Mouse (Mus musculus) embryonic facial prominence, embryonic 10.5 days (tissue): ENCODE data around the gene Zfp217. TPM values are rescaled to one million over a fixed set of nuclear protein-coding genes. Genes with fewer than 3 reads are reported as not detected.

ENCODE experiments used
- DNase-seq: peaks from one replicate; pipeline ENCODE4 v3.0.0-alpha.2; 2017; ENCODE audit warnings: low spot score
- H3K27ac ChIP-seq: fragments of 300-500 bp; sonication (generic); replicated peaks from 2 replicates; pipeline ENCODE4 v1.5.1; 2016; ENCODE audit warnings: mild to moderate bottlenecking
- H3K27me3 ChIP-seq: fragments of 300-500 bp; sonication (generic); replicated peaks from 2 replicates; pipeline ENCODE4 v1.6.1; 2016; ENCODE audit warnings: low read depth, mild to moderate bottlenecking; ENCODE audit not compliant: poor library complexity, severe bottlenecking
- H3K36me3 ChIP-seq: fragments of 300-500 bp; sonication (generic); replicated peaks from 2 replicates; pipeline ENCODE4 v1.6.1; 2016; ENCODE audit warnings: mild to moderate bottlenecking, moderate library complexity
- H3K4me1 ChIP-seq: fragments of 300-500 bp; sonication (generic); 2 replicates; pipeline ENCODE4 v1.6.1; 2016
- H3K4me3 ChIP-seq: fragments of 300-500 bp; sonication (generic); 2 replicates; pipeline ENCODE4 v1.5.1; 2016; ENCODE audit warnings: mild to moderate bottlenecking, moderate library complexity
- H3K9me3 ChIP-seq: fragments of 300-500 bp; sonication (generic); 2 replicates; pipeline ENCODE4 v1.6.1; 2016; ENCODE audit warnings: mild to moderate bottlenecking
- WGBS: fragments of 180-500 bp; shearing (Covaris S2); methylation state at CpG from one replicate; pipeline ENCODE4 v1.1.7; 2016; 5-methylcytosine and 5-hydroxymethylcytosine counted together
- polyA plus RNA-seq: library from polyadenylated mRNA; unstranded; fragments of >200 nt; fragmentation: Nextera tagmentation; extraction: Ambion mirVana; gene quantifications from 2 replicates; pipeline ENCODE4 v1.2.1, GENCODE M21; 2016

Gene Zfp217
- polyA plus RNA-seq, 1 experiment from 2014 or later = 4.2 TPM

DNA sequence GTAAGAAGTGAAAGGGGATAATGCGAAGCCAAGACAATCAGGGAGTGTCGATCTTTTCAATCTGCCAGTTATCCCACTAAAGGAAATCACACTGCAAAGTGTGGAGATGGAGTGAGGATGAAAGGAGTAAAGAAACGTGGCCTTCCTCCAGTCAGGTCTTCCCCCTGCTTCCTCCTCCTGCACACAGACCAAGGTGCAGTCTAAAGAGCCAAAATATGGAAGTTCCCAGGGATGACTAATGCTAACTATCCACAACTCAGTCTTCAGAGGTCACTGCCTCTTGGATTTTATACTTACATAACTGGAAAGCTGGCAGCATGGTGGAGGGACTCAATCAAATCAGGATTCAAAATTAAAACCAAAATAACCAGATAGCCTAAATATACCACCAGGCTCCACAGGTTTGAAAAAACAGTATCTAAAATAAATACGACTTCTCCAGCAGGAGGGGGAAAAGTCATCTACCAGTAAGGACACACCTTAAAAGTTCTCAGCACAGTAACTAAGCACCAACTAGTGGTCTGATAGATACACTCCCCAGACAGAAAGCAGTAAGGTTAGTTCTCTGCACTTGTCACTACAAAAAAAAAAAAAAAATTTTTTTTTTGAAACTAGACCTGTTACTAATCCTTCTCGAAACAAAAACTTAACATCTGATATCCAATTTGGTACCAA is 18.5 kb downstream of the Zfp217 start:
- no peaks in the 10 kb centered on the region for H3K9me3 ChIP-seq
- peak overlapping the region; percentile 100 for H3K27ac ChIP-seq
- peak overlapping the region; percentile 90 for H3K4me3 ChIP-seq

DNA sequence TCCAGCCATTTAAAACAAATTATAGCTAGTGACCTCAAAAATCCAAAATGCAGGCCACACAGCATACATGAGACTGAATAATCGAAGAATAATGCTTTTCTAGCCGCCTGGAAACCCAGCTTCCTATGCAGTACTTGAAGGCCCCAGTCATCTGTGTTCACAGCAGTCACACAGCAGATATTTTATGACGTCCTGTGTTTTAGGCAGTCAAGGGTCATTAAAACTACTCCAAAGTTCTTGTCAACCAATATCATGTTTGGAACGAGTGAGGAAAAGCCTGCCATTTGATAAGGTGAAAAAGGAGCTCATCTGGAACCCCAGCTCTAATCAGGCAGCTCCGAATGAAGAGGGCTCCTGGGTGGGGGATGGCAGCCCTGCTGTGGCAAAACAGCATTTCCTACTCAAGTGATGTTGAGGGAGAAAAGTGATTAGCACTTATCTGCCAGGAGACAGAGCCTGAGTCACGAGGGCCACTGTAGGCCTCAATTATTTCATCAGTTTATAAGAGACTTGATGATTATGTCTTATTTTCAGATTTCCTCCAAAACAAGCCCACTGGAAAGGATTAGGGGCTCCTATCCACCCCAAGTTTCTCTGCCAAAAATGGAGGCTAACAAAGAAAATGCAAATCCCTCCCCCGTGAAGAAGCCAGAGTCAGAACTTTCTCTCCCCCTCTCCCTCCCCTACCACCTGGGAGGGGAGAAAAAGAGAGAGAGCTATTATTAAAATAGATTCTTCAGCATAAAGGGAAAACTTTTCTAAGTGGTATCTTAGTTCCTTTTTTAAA is 19.2 kb downstream of the Zfp217 start:
- Histone ChIP-seq H3K27ac (peak overlapping the region; percentile 100), H3K27me3 (no peaks in the 10 kb centered on the region), H3K4me1 (peaks cover 74% of the 10 kb centered on the region), H3K36me3 (peaks cover 7% of the 10 kb centered on the region), H3K9me3 (no peaks in the 10 kb centered on the region), H3K4me3 (peak overlapping the region; percentile 90)
- 22% methylated on average over 7 of the region's 7 CpGs for WGBS
- no peak for DNase-seq

More for the DNA sequence above, 18.5 kb downstream of the Zfp217 start:
- DNase-seq = no peak
- WGBS = 18% methylated on average over 5 of the region's 5 CpGs
- Histone ChIP-seq H3K27me3 (0 out of 2 replicates have a peak, but pooled peaks cover 3% of the 10 kb centered on the region), H3K36me3 (peaks cover under 1% of the 10 kb centered on the region; the same call in 1 of the 2 replicates), H3K4me1 (peaks cover 81% of the 10 kb centered on the region)

DNA sequence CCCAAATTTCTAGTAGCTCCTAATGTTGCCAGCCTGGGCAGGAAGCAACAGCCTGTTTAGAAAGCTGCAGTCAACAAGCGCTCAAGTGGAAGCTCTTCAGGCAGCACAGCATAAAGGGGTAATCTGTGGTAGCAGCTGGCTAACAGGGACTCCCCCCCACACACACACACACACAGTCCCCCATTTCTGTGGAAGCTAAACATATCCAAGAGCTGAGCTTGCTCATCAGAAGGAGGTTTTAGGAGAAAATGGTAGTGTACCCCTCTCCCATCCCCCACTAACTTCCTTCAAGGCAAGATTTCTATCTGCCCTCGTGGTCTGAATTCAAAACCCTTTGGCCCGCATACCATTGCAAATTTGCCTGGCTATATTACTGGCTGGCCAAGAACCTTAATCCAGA is 20.4 kb downstream of the Zfp217 start:
- Histone ChIP-seq H3K9me3 (no peaks in the 10 kb centered on the region), H3K4me3 (peak overlapping the region; percentile 18; the same call in 1 of the 2 replicates), H3K36me3 (peaks cover 19% of the 10 kb centered on the region), H3K4me1 (peaks cover 64% of the 10 kb centered on the region), H3K27me3 (no peaks in the 10 kb centered on the region), H3K27ac (peak overlapping the region; percentile 63; the same call in 1 of the 2 replicates)
- 56% methylated on average over 3 of the region's 3 CpGs for WGBS
- no peak for DNase-seq

DNA sequence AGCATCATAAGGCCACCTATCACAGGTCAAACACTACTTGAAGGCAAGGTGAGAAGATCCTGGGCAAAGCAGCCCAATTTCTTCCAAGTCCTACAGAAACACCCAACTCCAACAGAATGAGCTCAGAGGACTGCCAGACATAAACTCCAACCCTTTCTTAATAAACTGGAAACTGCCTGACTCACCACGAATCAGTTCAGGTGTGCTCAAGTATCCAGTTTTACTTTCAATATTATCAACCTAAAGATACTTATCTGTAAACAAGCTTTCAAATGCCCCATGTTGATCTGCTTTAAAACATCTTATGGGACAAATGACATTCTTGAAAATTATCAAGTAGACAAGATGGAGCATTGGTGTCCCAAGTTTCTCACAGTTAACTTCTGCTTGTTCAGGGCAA is 21.6 kb downstream of the Zfp217 start:
- 91% methylated on average over 1 of the region's 1 CpGs for WGBS
- Histone ChIP-seq H3K9me3 (no peaks in the 10 kb centered on the region), H3K4me3 (no peak overlapping the region), H3K27me3 (no peaks in the 10 kb centered on the region), H3K27ac (no peak overlapping the region), H3K4me1 (peaks cover 56% of the 10 kb centered on the region), H3K36me3 (peaks cover 31% of the 10 kb centered on the region)
- DNase-seq = no peak

DNA sequence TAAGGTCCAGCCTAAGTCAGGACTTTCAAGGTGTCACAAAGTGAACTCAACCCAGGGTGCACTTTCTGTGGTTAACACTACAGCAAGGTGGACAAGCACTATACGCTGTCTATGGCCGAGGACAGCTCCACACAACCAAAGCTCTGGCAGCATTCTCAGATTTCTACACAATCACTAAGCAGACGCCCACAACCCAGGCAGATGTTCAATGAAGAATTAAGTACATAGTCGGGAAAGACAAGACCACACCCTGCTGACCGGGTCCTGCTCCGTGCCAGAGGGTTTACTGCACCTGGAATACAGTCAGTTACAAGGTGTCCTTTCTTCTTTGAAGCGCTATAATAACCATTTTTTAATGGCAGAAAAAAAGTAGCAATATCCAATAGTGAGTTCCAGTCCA is 25.7 kb downstream of the Zfp217 start:
- WGBS = 90% methylated on average over 7 of the region's 7 CpGs
- Histone ChIP-seq H3K27me3 (no peaks in the 10 kb centered on the region), H3K27ac (no peak overlapping the region), H3K9me3 (no peaks in the 10 kb centered on the region), H3K4me1 (peaks cover 41% of the 10 kb centered on the region), H3K36me3 (peaks cover 72% of the 10 kb centered on the region), H3K4me3 (no peak overlapping the region)
- no peak for DNase-seq

DNA sequence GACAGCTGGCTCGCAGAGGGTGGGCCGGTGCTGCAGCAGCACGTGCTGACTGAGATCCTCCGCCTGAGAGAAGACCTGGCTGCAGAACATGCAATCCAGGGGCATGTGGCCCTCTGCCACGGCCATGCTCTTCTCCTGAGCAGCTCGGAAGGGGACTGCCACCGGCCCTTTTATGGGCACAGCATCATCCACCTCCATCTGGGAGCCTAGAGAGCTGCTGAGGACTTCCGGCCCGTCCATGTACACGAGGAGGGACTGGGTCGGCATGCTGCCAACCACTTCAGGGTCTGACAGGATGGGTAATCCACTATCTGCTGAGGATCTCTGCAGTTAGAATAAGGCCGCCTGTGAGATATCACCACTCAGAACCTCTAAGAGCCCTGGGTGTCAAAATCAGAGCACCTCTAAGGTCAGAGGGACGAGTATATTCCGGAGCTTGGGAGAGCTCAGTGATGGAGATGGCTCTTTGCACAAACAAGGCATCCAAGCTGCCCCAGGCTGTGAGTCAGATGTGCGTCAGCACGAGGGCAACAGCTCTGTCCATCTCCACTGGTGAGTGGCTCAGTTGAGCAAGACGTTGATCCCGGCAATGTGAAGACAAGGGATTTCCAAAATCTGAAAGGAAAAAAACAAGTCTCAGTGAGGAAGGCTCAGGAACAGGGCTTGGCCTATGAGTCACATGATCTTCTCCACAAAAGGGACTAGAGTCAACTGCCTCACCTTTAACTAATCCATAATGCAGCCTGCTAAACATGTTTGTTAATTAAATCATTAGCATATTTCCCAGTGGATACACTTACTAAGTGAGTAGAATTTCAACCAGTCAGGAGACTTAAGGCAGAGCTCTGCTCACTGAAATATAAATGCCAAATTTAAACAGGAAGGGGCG is 27.5 kb downstream of the Zfp217 start:
- 90% methylated on average over 19 of the region's 19 CpGs for WGBS
- H3K4me3 ChIP-seq = no peak overlapping the region
- no peaks in the 10 kb centered on the region for H3K27me3 ChIP-seq
- H3K9me3 ChIP-seq = no peaks in the 10 kb centered on the region
- DNase-seq = no peak
- H3K36me3 ChIP-seq = peaks cover 90% of the 10 kb centered on the region
- no peak overlapping the region for H3K27ac ChIP-seq
- peaks cover 24% of the 10 kb centered on the region for H3K4me1 ChIP-seq

DNA sequence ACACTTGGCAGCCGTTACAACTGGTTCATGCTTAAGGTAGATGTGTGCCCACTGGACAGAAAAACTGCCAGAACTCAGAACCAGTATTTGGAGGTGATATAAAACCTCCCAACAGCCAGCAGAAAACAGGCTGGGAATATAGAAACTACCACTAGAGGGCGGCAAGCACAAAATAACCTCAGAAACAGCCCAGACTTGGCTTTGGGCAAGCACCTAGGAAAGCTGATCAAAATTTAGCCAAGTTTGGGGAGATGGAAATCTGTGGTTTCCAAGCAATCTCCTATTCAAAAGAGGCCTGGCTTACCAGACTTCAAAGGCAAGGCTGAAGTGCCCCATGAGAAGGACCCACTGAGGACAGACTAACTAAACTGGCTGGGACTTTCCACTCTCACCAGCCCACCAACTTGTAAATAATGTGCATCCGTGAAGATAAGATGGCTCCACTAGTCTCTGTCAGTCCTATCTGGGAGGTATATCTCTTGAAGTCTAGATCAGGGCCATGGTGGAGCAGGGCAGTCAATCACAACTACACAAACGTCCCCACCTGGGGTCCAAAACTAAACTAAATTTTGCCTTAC is 31.1 kb downstream of the Zfp217 start:
- no peaks in the 10 kb centered on the region for H3K9me3 ChIP-seq
- no peak overlapping the region for H3K27ac ChIP-seq
- peaks cover 17% of the 10 kb centered on the region for H3K4me1 ChIP-seq
- H3K27me3 ChIP-seq = no peaks in the 10 kb centered on the region
- 53% methylated on average over 4 of the region's 4 CpGs for WGBS
- H3K4me3 ChIP-seq = no peak overlapping the region
- H3K36me3 ChIP-seq = peaks cover 100% of the 10 kb centered on the region
- peak; percentile 61 for DNase-seq

DNA sequence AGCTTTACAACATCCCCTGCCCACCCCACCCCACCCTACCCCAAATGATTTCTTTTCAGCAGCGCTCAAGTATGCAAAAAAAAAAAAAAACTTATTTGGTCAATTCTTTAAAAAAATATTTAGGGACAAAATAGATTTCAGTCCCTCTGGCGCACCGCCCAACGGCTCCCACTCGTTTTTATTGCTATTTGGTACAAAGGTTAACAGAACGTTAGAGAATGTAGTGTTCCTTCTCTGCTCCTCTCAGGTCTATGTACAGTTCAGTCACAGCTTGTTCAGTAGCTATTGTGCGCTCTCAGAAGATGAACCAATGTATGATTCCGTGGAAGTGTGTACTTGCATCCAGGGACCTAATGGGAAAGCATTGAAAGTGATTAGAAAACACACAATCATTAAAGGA is 37.6 kb downstream of the Zfp217 start:
- Histone ChIP-seq H3K4me3 (no peak overlapping the region), H3K27ac (no peak overlapping the region), H3K36me3 (peaks cover 95% of the 10 kb centered on the region), H3K9me3 (no peaks in the 10 kb centered on the region), H3K27me3 (no peaks in the 10 kb centered on the region), H3K4me1 (no peaks in the 10 kb centered on the region)
- 92% methylated on average over 8 of the region's 8 CpGs for WGBS
- DNase-seq = no peak

DNA sequence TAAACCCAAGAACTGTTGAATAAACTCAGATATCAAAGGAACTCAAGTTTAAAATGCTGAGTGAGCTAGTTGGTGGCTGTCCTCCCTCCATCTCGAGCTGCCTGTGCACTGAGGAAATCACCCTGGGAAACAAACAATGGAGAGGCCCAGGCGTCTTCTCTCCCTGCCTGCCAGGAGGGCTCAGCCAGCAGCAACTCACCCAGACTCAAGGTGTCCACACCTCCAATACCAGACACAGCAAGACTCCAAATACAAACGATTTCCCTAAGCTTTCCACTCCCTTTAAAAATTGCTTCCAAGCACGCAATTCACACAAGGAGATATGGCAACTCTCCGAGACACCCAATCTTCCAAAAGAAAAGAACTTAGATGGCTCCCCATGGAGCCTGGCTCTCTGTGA is 38.4 kb downstream of the Zfp217 start:
- no peaks in the 10 kb centered on the region for H3K9me3 ChIP-seq
- no peak for DNase-seq
- WGBS = 59% methylated on average over 5 of the region's 5 CpGs
- no peak overlapping the region for H3K4me3 ChIP-seq
- H3K27ac ChIP-seq = no peak overlapping the region
- H3K36me3 ChIP-seq = peaks cover 87% of the 10 kb centered on the region
- no peaks in the 10 kb centered on the region for H3K27me3 ChIP-seq
- no peaks in the 10 kb centered on the region for H3K4me1 ChIP-seq

DNA sequence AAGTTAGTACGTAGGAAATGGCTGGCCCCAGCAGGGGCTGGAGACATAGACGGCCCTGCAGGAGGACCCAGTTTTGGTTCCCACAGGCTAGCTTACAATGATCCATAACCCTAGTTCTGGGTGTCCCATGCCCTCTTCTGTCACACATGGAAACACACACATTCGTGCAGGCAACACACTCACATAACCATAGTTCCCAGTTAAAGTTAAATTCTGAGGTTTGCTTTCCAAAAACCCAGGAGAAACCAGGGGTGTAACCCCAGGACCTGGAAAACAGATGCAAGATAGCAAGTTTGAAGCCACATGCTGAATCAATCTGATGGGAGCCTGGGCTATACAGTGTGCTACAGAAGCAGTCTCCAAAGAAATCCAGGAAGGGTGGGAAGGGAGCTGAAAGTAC is 40.1 kb downstream of the Zfp217 start:
- Histone ChIP-seq H3K36me3 (peaks cover 70% of the 10 kb centered on the region), H3K9me3 (no peaks in the 10 kb centered on the region), H3K4me3 (no peak overlapping the region), H3K27me3 (no peaks in the 10 kb centered on the region), H3K27ac (no peak overlapping the region), H3K4me1 (no peaks in the 10 kb centered on the region)
- WGBS = 85% methylated on average over 3 of the region's 3 CpGs
- DNase-seq = no peak

DNA sequence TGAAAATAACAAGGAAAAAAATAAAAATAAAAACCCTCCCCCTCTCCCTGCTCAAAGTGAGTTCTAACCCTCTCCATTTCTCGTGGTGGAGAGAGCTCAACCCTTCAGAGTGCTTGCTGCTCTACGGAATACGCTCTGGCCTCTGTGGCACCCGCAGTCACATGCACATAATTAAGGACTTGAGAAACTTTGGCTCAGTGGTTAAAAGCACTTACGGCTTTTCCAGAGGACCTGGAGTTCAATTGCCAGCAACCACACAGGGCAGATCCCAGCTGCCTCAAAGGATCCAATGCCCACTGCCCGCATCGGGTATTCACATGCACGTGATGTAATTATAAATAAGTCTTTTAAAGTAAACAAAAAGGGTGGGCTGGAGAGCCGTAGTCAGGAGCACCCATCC is 41.9 kb downstream of the Zfp217 start:
- Histone ChIP-seq H3K4me1 (no peaks in the 10 kb centered on the region), H3K36me3 (peaks cover 52% of the 10 kb centered on the region), H3K27me3 (no peaks in the 10 kb centered on the region), H3K9me3 (no peaks in the 10 kb centered on the region), H3K4me3 (no peak overlapping the region), H3K27ac (no peak overlapping the region)
- no peak for DNase-seq
- 84% methylated on average over 9 of the region's 9 CpGs for WGBS

DNA sequence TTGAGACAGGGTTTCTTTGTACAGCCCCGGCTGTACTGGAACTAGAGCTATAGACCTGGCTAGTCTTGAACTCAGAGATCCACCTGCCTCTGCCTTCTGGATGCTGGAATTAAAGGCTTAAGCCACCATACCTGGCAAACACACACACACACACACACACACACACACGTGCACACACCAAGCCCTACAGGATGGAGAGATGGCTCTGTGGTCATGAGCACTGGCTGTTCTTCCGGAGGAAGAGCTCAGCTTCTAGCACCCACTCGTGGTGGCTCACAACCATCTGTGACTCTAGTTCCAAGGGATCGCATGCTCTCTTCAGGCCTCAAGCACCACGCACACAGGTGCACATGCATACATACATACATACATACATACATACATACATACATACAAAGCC is 43.5 kb downstream of the Zfp217 start:
- Histone ChIP-seq H3K36me3 (peaks cover 36% of the 10 kb centered on the region), H3K4me3 (no peak overlapping the region), H3K27me3 (no peaks in the 10 kb centered on the region), H3K9me3 (no peaks in the 10 kb centered on the region), H3K4me1 (no peaks in the 10 kb centered on the region), H3K27ac (no peak overlapping the region)
- no peak for DNase-seq
- 90% methylated on average over 6 of the region's 6 CpGs for WGBS
